Mouse (Mus musculus): ENCODE measurements at regions not wholly inside any gene's neighbourhood (a gene's known extent, or its start where the extent isn't known, plus 50 kb on each side); places are given as distances from the start of the nearest gene placed in this dataset.

- DNase-seq (ENCODE audit: low spot score in 2 of 2) = no peak
Observed at GRCm38 (mm10) chr11:114330316-114330715, 263.5 kb upstream of the Sdk2 start.

GRCm38 (mm10) chr11:114322627-114323026 lies 255.8 kb upstream of the Sdk2 start:
- no peak for DNase-seq (ENCODE audit: low spot score in 2 of 2)

GRCm38 (mm10) chr11:114321974-114322373 lies 255.1 kb upstream of the Sdk2 start:
- no peak for DNase-seq (ENCODE audit: low spot score in 2 of 2)

GRCm38 (mm10) chr11:114321527-114321926 lies 254.7 kb upstream of the Sdk2 start:
- no peak for DNase-seq (ENCODE audit: low spot score in 2 of 2)

GRCm38 (mm10) chr11:114315274-114315673 lies 248.4 kb upstream of the Sdk2 start:
- DNase-seq (ENCODE audit: low spot score in 2 of 2) = no peak

GRCm38 (mm10) chr11:114313652-114314051 lies 246.8 kb upstream of the Sdk2 start:
- DNase-seq (ENCODE audit: low spot score in 2 of 2) = no peak

- no peak for DNase-seq (ENCODE audit: low spot score in 2 of 2)
Observed at GRCm38 (mm10) chr11:114311640-114312039, 244.8 kb upstream of the Sdk2 start.

- no peak for DNase-seq (ENCODE audit: low spot score in 2 of 2)
Observed at GRCm38 (mm10) chr11:114303636-114304354, 236.9 kb upstream of the Sdk2 start.

GRCm38 (mm10) chr11:114300611-114301319 lies 233.9 kb upstream of the Sdk2 start:
- no peak for DNase-seq (ENCODE audit: low spot score in 2 of 2)

GRCm38 (mm10) chr11:114296816-114297334 lies 230.0 kb upstream of the Sdk2 start:
- DNase-seq (ENCODE audit: low spot score in 2 of 2) = no peak

GRCm38 (mm10) chr11:114294511-114295250 lies 227.8 kb upstream of the Sdk2 start:
- no peak for DNase-seq (ENCODE audit: low spot score in 2 of 2)

GRCm38 (mm10) chr11:114291258-114291657 lies 224.4 kb upstream of the Sdk2 start:
- DNase-seq (ENCODE audit: low spot score in 2 of 2) = no peak

- DNase-seq (ENCODE audit: low spot score in 2 of 2) = no peak
Observed at GRCm38 (mm10) chr11:114289946-114290345, 223.1 kb upstream of the Sdk2 start.

- no peak for DNase-seq (ENCODE audit: low spot score in 2 of 2)
Observed at GRCm38 (mm10) chr11:114284820-114285666, 218.2 kb upstream of the Sdk2 start.

GRCm38 (mm10) chr11:114283208-114283607 lies 216.4 kb upstream of the Sdk2 start:
- peak; percentile 18 to 25 for DNase-seq (ENCODE audit: low spot score in 2 of 2)

GRCm38 (mm10) chr11:114282566-114282965 lies 215.7 kb upstream of the Sdk2 start:
- no peak for DNase-seq (ENCODE audit: low spot score in 2 of 2)

GRCm38 (mm10) chr11:114281846-114282245 lies 215.0 kb upstream of the Sdk2 start:
- no peak for DNase-seq (ENCODE audit: low spot score in 2 of 2)

GRCm38 (mm10) chr11:114281041-114281695 lies 214.3 kb upstream of the Sdk2 start:
- no peak for DNase-seq (ENCODE audit: low spot score in 2 of 2)

- no peak for DNase-seq (ENCODE audit: low spot score in 2 of 2)
Observed at GRCm38 (mm10) chr11:114277513-114278304, 210.9 kb upstream of the Sdk2 start.
